Mouse (Mus musculus): Measurements from ENCODE around the gene Med15. TPM values are rescaled to one million over a fixed set of nuclear protein-coding genes. Genes with fewer than 3 reads are reported as not detected.
A peak's percentile ranks its signal among the peaks of the same experiment; 100 is the strongest.
"Not testable (repeated sequence)": the region's sequence is repeated elsewhere in the genome, so short reads cannot be mapped to it uniquely, and the experiment has no call there.

Gene Med15
- polyA plus RNA-seq, 1 experiment from 2014 or later: 40.4 TPM

DNA sequence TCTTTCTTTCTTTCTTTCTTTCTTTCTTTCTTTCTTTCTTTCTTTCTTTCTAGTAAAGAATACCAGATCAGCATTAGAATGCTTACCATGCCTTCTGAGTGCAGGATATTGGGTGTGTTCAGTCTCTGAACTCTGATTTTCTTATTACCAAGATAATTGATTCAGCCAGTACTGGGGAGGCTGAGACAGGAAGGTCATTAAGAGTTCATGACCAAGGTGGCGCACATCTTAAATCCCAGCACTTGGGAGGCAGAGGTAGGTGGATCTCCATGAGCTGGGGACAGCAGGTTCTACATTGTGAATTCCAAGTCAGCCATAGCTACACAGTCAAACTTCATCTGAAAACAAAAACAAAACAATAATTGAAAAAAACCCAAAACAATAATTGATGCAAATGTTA, 110.8 kb downstream of the Med15 start:
- Histone ChIP-seq H3K4me2 (ENCODE audit: low read depth) (no peak overlapping the region), H3K9ac (ENCODE audit: low read length) (no peak overlapping the region), H3K4me1 (ENCODE audit: control insufficient read depth, insufficient read depth, low read length) (peaks cover 6% of the 10 kb centered on the region; the same call in 1 of the 2 replicates), H3K27ac (ENCODE audit: low read depth, low read length) (no peak overlapping the region), H3K36me3 (ENCODE audit: control insufficient read depth, insufficient read depth, low read length) (peaks cover 7% of the 10 kb centered on the region; the same call in 1 of the 2 replicates), H3K9me3 (ENCODE audit: control insufficient read depth, low read length) (no peaks in the 10 kb centered on the region), H3K27me3 (ENCODE audit: control insufficient read depth, insufficient read depth, low read length) (no peaks in the 10 kb centered on the region), H3K4me3 (ENCODE audit: low read depth, low read length) (no peak overlapping the region)
- no peak for DNase-seq (ENCODE audit: low spot score)
- WGBS: 88% methylated on average over 1 of the region's 1 CpGs
- no peak for ATAC-seq (ENCODE audit: insufficient read depth, low FRiP score, low TSS enrichment)

DNA sequence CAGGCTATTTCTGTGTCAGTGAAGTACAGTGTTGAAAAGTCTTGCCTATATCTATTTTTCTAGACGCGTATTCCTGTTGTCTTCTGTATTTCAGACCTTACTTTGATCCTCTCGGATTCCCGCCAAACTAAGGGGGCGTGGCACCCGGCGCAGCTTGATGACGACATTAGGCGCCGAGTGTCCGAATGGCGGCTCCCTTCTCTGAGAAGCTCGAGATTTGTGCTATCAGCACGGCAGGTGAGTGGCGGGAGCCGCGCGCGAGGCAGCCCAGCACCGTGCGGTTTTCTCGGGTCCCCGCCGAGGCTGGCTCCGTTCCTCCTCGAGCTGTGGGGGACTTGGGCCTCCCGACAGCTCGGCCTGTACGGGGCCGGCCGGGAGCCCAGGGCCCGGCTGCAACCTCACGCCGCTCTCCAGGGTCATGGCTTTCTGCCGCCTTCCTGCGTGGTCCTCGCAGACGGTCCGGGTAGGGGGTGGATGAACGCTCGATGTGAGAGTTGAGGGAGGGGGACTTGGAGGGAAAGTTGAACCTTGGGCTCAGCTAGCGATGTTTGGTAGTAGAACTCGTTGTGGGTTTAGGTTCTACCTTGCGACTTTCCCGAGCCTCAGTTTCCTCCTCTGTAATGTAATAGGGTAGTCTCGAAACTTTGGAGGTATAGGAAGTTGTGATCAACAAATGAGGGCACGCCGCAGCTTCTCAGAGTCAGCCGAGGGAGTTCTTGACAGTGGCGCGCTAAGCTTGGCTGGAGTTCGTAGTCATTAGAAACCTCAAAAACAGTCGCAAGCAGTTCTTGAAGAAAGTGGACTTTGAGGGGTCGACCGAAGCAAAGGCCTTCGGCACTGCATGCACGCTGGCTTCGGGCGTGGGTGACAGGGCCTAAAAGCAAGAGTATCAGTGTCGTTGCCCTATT, 113.2 kb downstream of the Med15 start, which contains the start of gene Smpd4:
Smpd4 (plus strand) TSS at position 157 of the 908 bp plus-strand sequence.
- H3K9ac ChIP-seq (ENCODE audit: low read length): peak within 1 kb of the TSS; percentile 91
- no peaks in the 10 kb centered on the region for H3K27me3 ChIP-seq (ENCODE audit: control insufficient read depth, insufficient read depth, low read length)
- ATAC-seq (ENCODE audit: insufficient read depth, low FRiP score, low TSS enrichment): peak; percentile 72
- DNase-seq (ENCODE audit: low spot score): peak; percentile 92
- peak within 1 kb of the TSS; percentile 93 for H3K4me3 ChIP-seq (ENCODE audit: low read depth, low read length)
- peak within 1 kb of the TSS; percentile 80 for H3K4me2 ChIP-seq (ENCODE audit: low read depth)
- 3% methylated on average over 60 of the region's 60 CpGs for WGBS
- H3K27ac ChIP-seq (ENCODE audit: low read depth, low read length): peak within 1 kb of the TSS; percentile 14; the same call in 1 of the 2 replicates
- peaks cover 4% of the 10 kb centered on the region; the same call in 1 of the 2 replicates for H3K36me3 ChIP-seq (ENCODE audit: control insufficient read depth, insufficient read depth, low read length)
- peaks cover 6% of the 10 kb centered on the region; the same call in 1 of the 2 replicates for H3K4me1 ChIP-seq (ENCODE audit: control insufficient read depth, insufficient read depth, low read length)
- no peaks in the 10 kb centered on the region for H3K9me3 ChIP-seq (ENCODE audit: control insufficient read depth, low read length)

GRCm38 (mm10) chr16:17617922-17618565, 114.6 kb downstream of the Med15 start:
- Histone ChIP-seq H3K27ac (ENCODE audit: low read depth, low read length) (no peak overlapping the region), H3K9me3 (ENCODE audit: control insufficient read depth, low read length) (no peaks in the 10 kb centered on the region), H3K4me2 (ENCODE audit: low read depth) (no peak overlapping the region), H3K4me3 (ENCODE audit: low read depth, low read length) (no peak overlapping the region), H3K36me3 (ENCODE audit: control insufficient read depth, insufficient read depth, low read length) (peaks cover 4% of the 10 kb centered on the region; the same call in 1 of the 2 replicates), H3K27me3 (ENCODE audit: control insufficient read depth, insufficient read depth, low read length) (no peaks in the 10 kb centered on the region), H3K4me1 (ENCODE audit: control insufficient read depth, insufficient read depth, low read length) (peaks cover 6% of the 10 kb centered on the region; the same call in 1 of the 2 replicates), H3K9ac (ENCODE audit: low read length) (no peak overlapping the region)
- DNase-seq (ENCODE audit: low spot score) (peak; percentile 63), ATAC-seq (ENCODE audit: insufficient read depth, low FRiP score, low TSS enrichment) (no peak)
- WGBS: 18% methylated on average over 13 of the region's 13 CpGs

GRCm38 (mm10) chr16:17616212-17616611, 116.5 kb downstream of the Med15 start:
- Histone ChIP-seq H3K36me3 (ENCODE audit: control insufficient read depth, insufficient read depth, low read length) (no peaks in the 10 kb centered on the region), H3K9ac (ENCODE audit: low read length) (no peak overlapping the region), H3K4me1 (ENCODE audit: control insufficient read depth, insufficient read depth, low read length) (peaks cover 6% of the 10 kb centered on the region; the same call in 1 of the 2 replicates), H3K9me3 (ENCODE audit: control insufficient read depth, low read length) (no peaks in the 10 kb centered on the region), H3K4me3 (ENCODE audit: low read depth, low read length) (no peak overlapping the region), H3K4me2 (ENCODE audit: low read depth) (no peak overlapping the region), H3K27ac (ENCODE audit: low read depth, low read length) (no peak overlapping the region), H3K27me3 (ENCODE audit: control insufficient read depth, insufficient read depth, low read length) (no peaks in the 10 kb centered on the region)
- DNase-seq (ENCODE audit: low spot score) (no peak), ATAC-seq (ENCODE audit: insufficient read depth, low FRiP score, low TSS enrichment) (no peak)
- WGBS: 91% methylated on average over 5 of the region's 5 CpGs

- ATAC-seq (ENCODE audit: insufficient read depth, low FRiP score, low TSS enrichment); H3K27ac ChIP-seq (ENCODE audit: low read depth, low read length); H3K4me1 ChIP-seq (ENCODE audit: control insufficient read depth, insufficient read depth, low read length); H3K4me2 ChIP-seq (ENCODE audit: low read depth); H3K4me3 ChIP-seq (ENCODE audit: low read depth, low read length); H3K36me3 ChIP-seq (ENCODE audit: control insufficient read depth, insufficient read depth, low read length); H3K9ac ChIP-seq (ENCODE audit: low read length); H3K9me3 ChIP-seq (ENCODE audit: control insufficient read depth, low read length); DNase-seq (ENCODE audit: low spot score); H3K27me3 ChIP-seq (ENCODE audit: control insufficient read depth, insufficient read depth, low read length): not testable (repeated sequence)
- WGBS: 89% methylated on average over 6 of the region's 6 CpGs
Observed at GRCm38 (mm10) chr16:17614740-17615139, 118.0 kb downstream of the Med15 start.

- Histone ChIP-seq H3K9me3 (ENCODE audit: control insufficient read depth, low read length) (no peaks in the 10 kb centered on the region), H3K9ac (ENCODE audit: low read length) (no peak overlapping the region), H3K4me3 (ENCODE audit: low read depth, low read length) (no peak overlapping the region)
Observed at GRCm38 (mm10) chr16:17611383-17611782, 121.3 kb downstream of the Med15 start.

GRCm38 (mm10) chr16:17605684-17606083, 127.0 kb downstream of the Med15 start:
- DNase-seq (ENCODE audit: low spot score): no peak
- Histone ChIP-seq H3K36me3 (ENCODE audit: control insufficient read depth, insufficient read depth, low read length) (no peaks in the 10 kb centered on the region), H3K4me1 (ENCODE audit: control insufficient read depth, insufficient read depth, low read length) (no peaks in the 10 kb centered on the region), H3K9ac (ENCODE audit: low read length) (no peak overlapping the region), H3K4me2 (ENCODE audit: low read depth) (no peak overlapping the region), H3K9me3 (ENCODE audit: control insufficient read depth, low read length) (no peaks in the 10 kb centered on the region), H3K27me3 (ENCODE audit: control insufficient read depth, insufficient read depth, low read length) (no peaks in the 10 kb centered on the region), H3K27ac (ENCODE audit: low read depth, low read length) (no peak overlapping the region), H3K4me3 (ENCODE audit: low read depth, low read length) (no peak overlapping the region)
- no peak for ATAC-seq (ENCODE audit: insufficient read depth, low FRiP score, low TSS enrichment)
- 82% methylated on average over 5 of the region's 5 CpGs for WGBS

More at GRCm38 (mm10) chr16:17611383-17611782, 121.3 kb downstream of the Med15 start:
- no peak overlapping the region for H3K27ac ChIP-seq (ENCODE audit: low read depth, low read length)
- no peaks in the 10 kb centered on the region for H3K36me3 ChIP-seq (ENCODE audit: control insufficient read depth, insufficient read depth, low read length)
- no peaks in the 10 kb centered on the region for H3K4me1 ChIP-seq (ENCODE audit: control insufficient read depth, insufficient read depth, low read length)
- no peaks in the 10 kb centered on the region for H3K27me3 ChIP-seq (ENCODE audit: control insufficient read depth, insufficient read depth, low read length)
- H3K4me2 ChIP-seq (ENCODE audit: low read depth): no peak overlapping the region
- 75% methylated on average over 4 of the region's 4 CpGs for WGBS
- no peak for ATAC-seq (ENCODE audit: insufficient read depth, low FRiP score, low TSS enrichment)
- no peak for DNase-seq (ENCODE audit: low spot score)

DNA sequence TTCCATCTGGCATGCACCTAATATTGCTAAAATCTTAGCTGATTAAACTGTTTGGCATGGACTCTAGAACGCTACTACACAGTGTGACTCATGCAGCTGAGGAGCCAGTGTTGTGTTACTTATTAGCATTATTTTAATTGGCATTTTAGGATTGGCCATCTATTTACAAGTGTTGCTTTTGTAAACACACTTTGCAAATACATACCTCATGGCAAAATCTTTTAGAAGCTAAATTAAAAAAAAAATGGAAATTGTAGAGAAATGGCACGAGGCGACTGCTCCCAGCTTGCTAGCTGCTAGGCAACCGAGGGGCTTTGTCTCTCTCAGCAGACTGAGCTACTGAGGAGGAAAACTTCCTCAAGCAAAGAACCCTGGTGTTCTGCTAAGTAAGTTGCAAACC, 127.8 kb downstream of the Med15 start:
- H3K36me3 ChIP-seq (ENCODE audit: control insufficient read depth, insufficient read depth, low read length): no peaks in the 10 kb centered on the region
- H3K4me1 ChIP-seq (ENCODE audit: control insufficient read depth, insufficient read depth, low read length): no peaks in the 10 kb centered on the region
- H3K4me3 ChIP-seq (ENCODE audit: low read depth, low read length): no peak overlapping the region
- no peak overlapping the region for H3K4me2 ChIP-seq (ENCODE audit: low read depth)
- no peak for DNase-seq (ENCODE audit: low spot score)
- ATAC-seq (ENCODE audit: insufficient read depth, low FRiP score, low TSS enrichment): no peak
- 74% methylated on average over 4 of the region's 4 CpGs for WGBS
- H3K9ac ChIP-seq (ENCODE audit: low read length): no peak overlapping the region
- no peak overlapping the region for H3K27ac ChIP-seq (ENCODE audit: low read depth, low read length)
- no peaks in the 10 kb centered on the region for H3K27me3 ChIP-seq (ENCODE audit: control insufficient read depth, insufficient read depth, low read length)
- no peaks in the 10 kb centered on the region for H3K9me3 ChIP-seq (ENCODE audit: control insufficient read depth, low read length)

All from neural tube, embryonic 11.5 days (tissue).